Mouse (Mus musculus) liver, embryonic 15.5 days (tissue): ENCODE data around the gene Ttll1. TPM values are rescaled to one million over a fixed set of nuclear protein-coding genes. Genes with fewer than 3 reads are reported as not detected.

ENCODE experiments used
- ATAC-seq: fragments of 200-750 bp; cut with Nextera tagmentation; 2 replicates; pipeline ENCODE4 v1.8.0; 2017; ENCODE audit warnings: moderate number of reproducible peaks, mild to moderate bottlenecking, moderate library complexity; ENCODE audit not compliant: insufficient read depth
- H3K27ac ChIP-seq: fragments of 300-500 bp; sonication (generic); replicated peaks from 2 replicates; pipeline ENCODE4 v1.5.1; 2015; ENCODE audit warnings: mild to moderate bottlenecking, inconsistent platforms
- H3K27me3 ChIP-seq: fragments of 300-500 bp; sonication (generic); 2 replicates; pipeline ENCODE4 v1.6.1; 2015; ENCODE audit warnings: mild to moderate bottlenecking, inconsistent platforms
- H3K36me3 ChIP-seq: fragments of 300-500 bp; sonication (generic); replicated peaks from 2 replicates; pipeline ENCODE4 v1.6.1; 2015; ENCODE audit warnings: moderate library complexity, mild to moderate bottlenecking, inconsistent platforms
- H3K4me1 ChIP-seq: fragments of 300-500 bp; sonication (generic); replicated peaks from 2 replicates; pipeline ENCODE4 v1.6.1; 2015; ENCODE audit warnings: inconsistent platforms
- H3K4me2 ChIP-seq: fragments of 300-500 bp; sonication (generic); 2 replicates; pipeline ENCODE4 v1.6.1; 2015; ENCODE audit warnings: moderate library complexity, mild to moderate bottlenecking, inconsistent platforms
- H3K4me3 ChIP-seq: fragments of 300-500 bp; sonication (generic); replicated peaks from 2 replicates; pipeline ENCODE4 v1.5.1; 2015; ENCODE audit warnings: mild to moderate bottlenecking, inconsistent platforms
- H3K9ac ChIP-seq: fragments of 300-500 bp; sonication (generic); 2 replicates; pipeline ENCODE4 v1.6.1; 2015; ENCODE audit warnings: moderate library complexity, mild to moderate bottlenecking, inconsistent platforms
- H3K9me3 ChIP-seq: fragments of 300-500 bp; sonication (generic); replicated peaks from 2 replicates; pipeline ENCODE4 v1.6.1; 2016; ENCODE audit warnings: inconsistent platforms
- WGBS: fragments of 180-500 bp; shearing (Covaris S2); methylation state at CpG from one replicate; pipeline ENCODE4 v1.1.7; 2015; ENCODE audit warnings: mixed read lengths; ENCODE audit not compliant: insufficient replicate concordance; 5-methylcytosine and 5-hydroxymethylcytosine counted together
- polyA plus RNA-seq: library from polyadenylated mRNA; unstranded; fragments of >200 nt; fragmentation: Nextera tagmentation; extraction: Ambion mirVana; gene quantifications from 2 replicates; pipeline ENCODE4 v1.2.1, GENCODE M21; 2015

The Ttll1 gene
- polyA plus RNA-seq, 1 experiment from 2014 or later = 4.9 TPM

DNA sequence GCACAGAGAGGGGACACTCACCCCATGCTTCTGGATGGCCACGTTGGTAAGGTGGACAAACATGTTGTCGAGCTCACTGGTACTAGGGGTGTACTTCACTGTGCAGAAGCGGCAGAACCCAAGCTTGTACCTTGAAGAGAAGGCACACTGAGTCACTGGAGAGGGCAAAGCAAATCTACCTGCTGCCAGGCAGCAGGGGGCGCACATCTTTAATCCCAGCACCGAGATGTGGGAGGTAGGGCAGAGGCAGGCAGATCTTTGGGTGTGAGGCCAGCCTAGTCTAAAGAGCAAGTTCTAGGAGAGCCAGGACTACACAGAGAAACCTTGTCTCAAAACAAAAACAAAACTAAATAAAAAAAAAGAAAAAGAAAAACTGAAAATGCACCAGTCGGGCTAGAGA lies 13.4 kb downstream of the Ttll1 start:
- 76% methylated on average over 6 of the region's 6 CpGs for WGBS
- Histone ChIP-seq H3K4me1 (peaks cover 17% of the 10 kb centered on the region), H3K36me3 (no peaks in the 10 kb centered on the region), H3K27me3 (no peaks in the 10 kb centered on the region), H3K9me3 (no peaks in the 10 kb centered on the region), H3K9ac (no peak overlapping the region), H3K27ac (no peak overlapping the region), H3K4me3 (no peak overlapping the region), H3K4me2 (no peak overlapping the region)
- ATAC-seq = no peak

DNA sequence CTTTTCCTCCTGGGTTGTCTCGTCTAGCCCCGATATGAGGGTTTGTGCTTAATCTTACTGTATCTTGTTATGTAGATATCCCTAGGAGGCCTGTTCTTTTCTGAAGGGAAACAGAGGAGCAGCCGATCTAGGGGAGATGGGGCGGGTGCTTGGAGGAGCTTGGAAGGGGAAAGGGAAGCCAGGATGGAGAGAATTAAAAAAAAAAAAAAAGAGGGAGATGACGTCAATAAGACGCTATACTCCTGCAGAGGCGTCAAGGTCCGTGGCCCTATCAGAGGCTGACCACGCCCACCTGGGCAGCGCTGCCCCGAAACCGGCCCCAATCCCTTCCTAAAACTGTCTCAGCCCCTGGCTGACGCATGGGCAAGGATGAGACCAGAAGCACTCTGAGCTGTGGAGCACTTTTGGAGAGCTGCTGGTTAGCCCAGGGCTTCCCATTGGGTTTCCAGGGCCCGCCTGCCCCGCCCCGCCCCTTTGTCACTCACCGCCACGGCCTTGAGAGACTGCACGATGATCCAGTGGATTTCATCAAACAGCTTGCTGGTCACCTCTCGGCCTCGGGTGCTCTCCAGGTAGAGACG lies 14.8 kb downstream of the Ttll1 start:
- H3K4me2 ChIP-seq = peak overlapping the region; percentile 55
- 65% methylated on average over 22 of the region's 22 CpGs for WGBS
- peak; percentile 64 for ATAC-seq
- no peak overlapping the region for H3K27ac ChIP-seq
- no peak overlapping the region for H3K9ac ChIP-seq
- H3K27me3 ChIP-seq = no peaks in the 10 kb centered on the region
- H3K4me3 ChIP-seq = peak overlapping the region; percentile 31
- peaks cover 17% of the 10 kb centered on the region for H3K4me1 ChIP-seq
- no peaks in the 10 kb centered on the region for H3K9me3 ChIP-seq
- no peaks in the 10 kb centered on the region for H3K36me3 ChIP-seq

DNA sequence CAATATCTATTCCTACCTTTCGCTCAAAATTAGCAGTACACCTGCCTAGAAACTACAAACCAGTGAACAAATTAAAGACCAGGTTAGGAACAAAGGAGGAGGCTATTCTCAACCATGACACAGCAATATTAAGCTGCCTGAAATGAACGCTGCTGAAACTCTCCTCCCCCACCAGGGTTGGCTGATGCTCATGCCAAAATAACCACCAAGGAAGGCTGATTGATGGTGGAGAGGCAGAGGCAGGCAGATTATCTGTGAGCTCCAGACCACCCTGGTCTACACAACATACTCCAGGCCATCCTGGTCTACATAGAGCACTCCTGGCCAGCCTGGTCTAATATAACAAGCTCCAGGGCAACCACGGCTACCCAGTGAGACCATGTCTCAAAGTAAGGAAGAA lies 15.5 kb downstream of the Ttll1 start:
- no peak for ATAC-seq
- Histone ChIP-seq H3K36me3 (no peaks in the 10 kb centered on the region), H3K9ac (no peak overlapping the region), H3K4me3 (no peak overlapping the region), H3K4me1 (peaks cover 17% of the 10 kb centered on the region), H3K27me3 (no peaks in the 10 kb centered on the region), H3K27ac (no peak overlapping the region), H3K9me3 (no peaks in the 10 kb centered on the region), H3K4me2 (0 out of 2 replicates have a peak overlapping the region, but pooled peaks have one; percentile 55)
- 50% methylated on average over 3 of the region's 3 CpGs for WGBS

DNA sequence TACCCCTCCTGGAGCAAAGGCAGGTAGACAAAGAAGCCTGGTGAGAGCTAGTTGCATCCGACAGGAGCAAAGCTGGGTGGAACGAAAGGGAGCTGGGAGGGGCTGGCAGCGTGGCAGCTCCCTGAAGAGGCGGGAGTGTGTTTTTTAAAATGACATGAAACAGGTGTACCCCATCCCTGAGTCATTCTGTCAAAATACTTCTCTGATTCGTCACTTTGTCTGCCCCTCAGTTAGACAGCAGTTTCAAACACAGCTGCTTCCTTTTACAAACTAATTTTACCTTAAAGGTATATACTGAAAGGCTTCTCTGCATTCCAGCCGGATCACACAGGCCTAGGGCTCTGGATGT lies 16.1 kb downstream of the Ttll1 start:
- Histone ChIP-seq H3K4me1 (peaks cover 17% of the 10 kb centered on the region), H3K27me3 (no peaks in the 10 kb centered on the region), H3K4me2 (no peak overlapping the region), H3K9ac (no peak overlapping the region), H3K9me3 (no peaks in the 10 kb centered on the region), H3K4me3 (no peak overlapping the region), H3K27ac (no peak overlapping the region), H3K36me3 (no peaks in the 10 kb centered on the region)
- no peak for ATAC-seq
- 80% methylated on average over 6 of the region's 6 CpGs for WGBS

DNA sequence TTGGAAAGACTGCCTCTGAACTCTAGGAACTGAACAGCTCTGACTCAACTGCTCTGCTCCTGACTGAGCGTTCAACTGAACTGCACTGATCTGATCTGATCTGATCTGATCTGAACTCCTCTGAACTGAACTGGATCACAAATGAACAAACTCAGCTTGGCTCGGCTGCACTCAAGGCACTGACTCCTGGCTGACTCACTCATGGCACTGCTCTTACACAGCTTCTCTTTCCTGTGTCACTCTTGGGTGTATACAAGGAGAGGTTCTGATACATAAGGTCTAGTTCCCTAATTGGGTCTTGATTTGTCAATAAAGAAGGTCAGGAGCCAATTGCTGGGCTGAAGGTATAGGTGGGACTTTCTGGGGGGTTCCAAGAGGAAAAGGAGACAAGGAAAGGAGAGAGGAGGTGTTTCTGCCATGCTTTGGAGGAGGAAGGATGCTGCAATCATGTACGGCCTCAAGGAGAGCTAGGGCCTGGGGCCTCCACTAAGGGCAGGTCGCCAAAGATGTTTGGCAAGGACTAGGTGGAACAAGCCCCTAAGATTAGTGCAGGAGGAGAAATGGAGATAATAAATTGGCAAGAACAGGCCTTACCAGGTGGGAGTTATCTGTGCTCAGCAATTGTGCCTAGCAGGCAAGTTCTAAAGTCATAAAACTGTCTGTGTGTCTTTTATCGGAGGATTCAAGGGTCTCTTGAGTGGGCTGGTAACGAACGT lies 16.7 kb downstream of the Ttll1 start:
- WGBS = 60% methylated on average over 7 of the region's 7 CpGs
- no peak overlapping the region for H3K27ac ChIP-seq
- no peaks in the 10 kb centered on the region for H3K9me3 ChIP-seq
- no peak overlapping the region for H3K4me2 ChIP-seq
- H3K4me3 ChIP-seq = no peak overlapping the region
- no peaks in the 10 kb centered on the region for H3K27me3 ChIP-seq
- no peaks in the 10 kb centered on the region for H3K36me3 ChIP-seq
- ATAC-seq = no peak
- H3K9ac ChIP-seq = no peak overlapping the region
- H3K4me1 ChIP-seq = peaks cover 17% of the 10 kb centered on the region

DNA sequence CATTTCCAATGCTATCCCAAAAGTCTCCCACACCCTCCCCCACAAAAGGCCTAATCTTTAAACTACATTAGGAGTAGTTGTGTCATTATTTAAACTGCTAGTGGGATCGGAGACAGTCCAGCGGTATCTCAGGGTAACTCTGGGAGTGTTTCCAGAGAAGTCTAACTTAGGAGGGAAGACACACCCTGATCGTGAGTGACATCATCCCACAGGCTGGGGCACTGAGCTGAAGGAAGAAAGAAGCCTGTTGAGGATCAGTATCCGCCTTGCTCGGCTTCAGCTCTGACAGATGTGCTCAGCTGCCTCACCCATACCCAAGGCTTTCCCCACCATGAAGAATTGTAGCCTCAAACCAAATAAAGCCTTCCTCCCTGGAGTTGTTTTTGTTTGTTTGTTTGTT lies 18.8 kb downstream of the Ttll1 start:
- H3K4me1 ChIP-seq = peaks cover 17% of the 10 kb centered on the region
- 69% methylated on average over 5 of the region's 5 CpGs for WGBS
- ATAC-seq = no peak

DNA sequence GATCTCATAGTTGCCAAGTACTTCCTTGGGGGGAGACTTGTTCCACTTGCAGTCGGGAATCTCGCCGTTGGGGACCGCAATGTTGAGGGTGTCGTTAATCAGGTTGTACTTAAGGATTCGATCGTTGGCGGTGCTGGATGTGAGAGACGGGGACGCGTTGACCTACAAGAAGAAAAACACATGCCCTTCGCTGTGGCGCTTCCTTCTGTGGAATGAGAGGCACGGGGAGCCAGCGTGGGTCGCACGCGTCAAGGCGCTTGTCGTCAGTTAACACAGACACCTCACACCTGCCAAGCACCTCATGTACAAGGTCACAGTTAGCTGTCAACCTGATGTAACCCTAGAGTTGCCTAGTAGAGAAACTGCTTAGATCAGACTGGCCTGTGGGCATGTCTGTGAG lies 21.2 kb downstream of the Ttll1 start:
- ATAC-seq = no peak
- no peaks in the 10 kb centered on the region for H3K36me3 ChIP-seq
- H3K4me1 ChIP-seq = no peaks in the 10 kb centered on the region
- H3K4me2 ChIP-seq = no peak overlapping the region
- WGBS = 85% methylated on average over 20 of the region's 20 CpGs
- H3K27ac ChIP-seq = no peak overlapping the region
- H3K9me3 ChIP-seq = no peaks in the 10 kb centered on the region
- H3K4me3 ChIP-seq = no peak overlapping the region
- no peak overlapping the region for H3K9ac ChIP-seq
- no peaks in the 10 kb centered on the region for H3K27me3 ChIP-seq

More for the DNA sequence above, 18.8 kb downstream of the Ttll1 start:
- Histone ChIP-seq H3K36me3 (no peaks in the 10 kb centered on the region), H3K4me2 (no peak overlapping the region), H3K27ac (no peak overlapping the region), H3K27me3 (no peaks in the 10 kb centered on the region), H3K4me3 (no peak overlapping the region), H3K9ac (no peak overlapping the region), H3K9me3 (no peaks in the 10 kb centered on the region)

DNA sequence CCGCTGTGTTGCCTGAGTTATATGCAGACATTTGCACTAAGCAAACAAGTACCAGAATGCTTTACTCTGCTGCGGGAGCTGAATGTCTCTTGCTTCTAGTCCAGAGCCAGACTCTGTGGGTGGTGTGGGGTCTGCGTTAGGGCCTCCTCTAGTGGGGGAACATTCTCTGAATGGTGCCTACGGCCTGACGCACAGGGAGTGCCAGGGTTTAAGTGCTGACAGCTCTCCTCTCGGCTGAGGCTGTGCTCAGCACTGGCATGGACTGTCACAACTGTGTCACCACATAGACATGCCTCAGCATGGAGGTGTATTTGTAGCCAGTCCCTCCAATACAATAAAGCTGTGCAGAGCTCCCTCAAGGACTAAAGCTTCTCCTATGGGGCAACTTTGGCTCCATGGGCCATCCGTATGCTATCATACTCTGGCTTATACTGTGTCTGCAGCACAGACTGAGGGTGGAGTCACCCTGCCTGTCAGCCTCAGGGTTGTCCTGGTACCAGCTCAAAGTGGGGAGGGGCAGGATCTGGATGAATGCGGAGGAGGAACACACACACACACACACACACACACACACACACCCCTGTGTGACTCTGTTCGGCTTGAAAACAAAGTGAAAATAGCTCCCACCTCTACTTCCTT lies 23.1 kb downstream of the Ttll1 start:
- H3K4me3 ChIP-seq = no peak overlapping the region
- H3K4me2 ChIP-seq = no peak overlapping the region
- no peak overlapping the region for H3K9ac ChIP-seq
- no peak overlapping the region for H3K27ac ChIP-seq
- H3K9me3 ChIP-seq = no peaks in the 10 kb centered on the region
- H3K4me1 ChIP-seq = peaks cover 4% of the 10 kb centered on the region; the same call in 1 of the 2 replicates
- WGBS = 72% methylated on average over 9 of the region's 9 CpGs
- H3K27me3 ChIP-seq = no peaks in the 10 kb centered on the region
- H3K36me3 ChIP-seq = no peaks in the 10 kb centered on the region
- ATAC-seq = no peak

DNA sequence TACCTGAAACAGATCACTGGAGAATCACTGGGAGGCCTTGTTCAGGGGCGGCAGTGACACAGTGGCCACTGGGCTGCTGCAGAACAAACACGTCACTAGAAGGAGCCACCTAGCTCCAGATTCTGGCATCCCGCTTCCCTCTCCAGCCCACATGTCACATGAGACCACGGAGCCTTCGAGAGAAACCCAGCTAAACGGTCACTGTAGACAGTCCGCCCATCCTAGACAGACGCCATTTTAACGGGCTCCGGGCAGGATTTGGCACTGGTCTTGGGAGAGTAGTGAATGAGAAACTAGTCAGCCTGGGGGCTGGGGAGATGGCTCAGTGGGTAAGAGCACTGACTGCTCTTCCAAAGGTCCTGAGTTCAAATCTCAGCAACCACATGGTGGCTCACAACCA lies 26.4 kb downstream of the Ttll1 start:
- H3K4me2 ChIP-seq = no peak overlapping the region
- H3K4me3 ChIP-seq = no peak overlapping the region
- no peak overlapping the region for H3K9ac ChIP-seq
- 85% methylated on average over 10 of the region's 10 CpGs for WGBS
- ATAC-seq = no peak
- H3K9me3 ChIP-seq = no peaks in the 10 kb centered on the region
- no peaks in the 10 kb centered on the region for H3K27me3 ChIP-seq
- no peak overlapping the region for H3K27ac ChIP-seq
- no peaks in the 10 kb centered on the region for H3K36me3 ChIP-seq
- peaks cover 11% of the 10 kb centered on the region; the same call in 1 of the 2 replicates for H3K4me1 ChIP-seq

DNA sequence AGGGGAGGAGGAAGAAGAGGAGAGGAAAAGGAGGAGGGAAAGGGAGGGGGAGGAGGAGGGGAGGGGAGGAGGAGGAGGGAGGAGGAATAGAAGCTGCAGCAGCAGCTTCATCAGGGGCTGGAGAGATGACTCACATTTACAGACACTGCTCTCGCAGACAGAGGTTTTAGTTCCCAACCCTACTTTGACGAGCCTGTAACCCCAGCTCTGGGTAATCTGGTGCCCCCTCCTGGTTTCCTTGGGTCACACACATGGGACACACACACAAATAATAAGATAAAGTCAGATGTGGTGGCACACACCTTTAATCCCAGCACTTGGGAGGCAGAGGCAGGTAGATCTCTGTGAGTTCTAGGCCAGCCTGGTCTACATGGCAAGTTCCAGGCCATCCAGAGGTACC lies 27.2 kb downstream of the Ttll1 start:
- no peak overlapping the region for H3K27ac ChIP-seq
- ATAC-seq = no peak
- H3K9ac ChIP-seq = no peak overlapping the region
- no peaks in the 10 kb centered on the region for H3K27me3 ChIP-seq
- no peaks in the 10 kb centered on the region for H3K36me3 ChIP-seq
- H3K4me3 ChIP-seq = no peak overlapping the region
- H3K4me1 ChIP-seq = peaks cover 11% of the 10 kb centered on the region; the same call in 1 of the 2 replicates
- WGBS = 18% methylated on average over 2 of the region's 2 CpGs
- no peak overlapping the region for H3K4me2 ChIP-seq
- H3K9me3 ChIP-seq = no peaks in the 10 kb centered on the region

DNA sequence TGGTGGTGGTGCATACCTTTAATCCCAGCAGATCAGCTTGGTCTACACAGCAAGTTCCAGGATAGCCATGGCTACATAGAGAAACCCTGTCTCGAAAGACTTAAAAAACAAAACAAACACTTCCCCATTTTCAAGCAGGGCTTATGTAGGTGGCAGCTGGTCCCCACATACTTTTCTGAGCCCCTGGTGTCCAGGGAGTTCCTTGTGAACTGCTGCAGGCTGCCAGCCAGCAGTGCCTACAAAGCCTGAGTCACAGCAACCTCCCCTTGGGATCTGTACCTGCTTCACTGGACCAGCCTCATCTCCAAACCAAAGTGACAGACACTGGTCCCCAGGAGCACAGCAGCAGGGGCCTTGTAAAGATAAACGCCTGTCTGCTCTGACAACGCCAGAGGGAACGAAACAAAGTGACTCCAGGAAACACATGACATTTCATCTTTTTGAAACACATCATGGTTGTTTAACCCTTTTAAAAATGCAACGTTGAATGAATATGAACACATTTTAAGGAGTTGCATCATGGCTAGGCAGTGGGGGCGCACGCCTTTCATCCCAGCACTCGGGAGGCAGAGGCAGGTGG lies 28.0 kb downstream of the Ttll1 start:
- WGBS = 43% methylated on average over 8 of the region's 8 CpGs

More for the DNA sequence above, 28.0 kb downstream of the Ttll1 start:
- H3K4me3 ChIP-seq = no peak overlapping the region
- H3K9ac ChIP-seq = no peak overlapping the region
- no peak for ATAC-seq
- peaks cover 11% of the 10 kb centered on the region; the same call in 1 of the 2 replicates for H3K4me1 ChIP-seq
- H3K9me3 ChIP-seq = no peaks in the 10 kb centered on the region
- H3K27ac ChIP-seq = no peak overlapping the region
- H3K36me3 ChIP-seq = no peaks in the 10 kb centered on the region
- no peak overlapping the region for H3K4me2 ChIP-seq
- no peaks in the 10 kb centered on the region for H3K27me3 ChIP-seq
